Mouse (Mus musculus) adrenal gland, adult 2 months (tissue): ENCODE data around the gene Vmn1r119. TPM values are rescaled to one million over a fixed set of nuclear protein-coding genes. Genes with fewer than 3 reads are reported as not detected.
"Not testable (repeated sequence)": the region's sequence is repeated elsewhere in the genome, so short reads cannot be mapped to it uniquely, and the experiment has no call there.

Experiments used
- DNase-seq: peaks from one replicate; pipeline ENCODE4 v3.0.0; 2021
- long read RNA-seq: library from polyadenylated mRNA; stranded (forward); transcript quantifications from one replicate; pipeline ENCODE4 v2.0.0, GENCODE M21; 2021
- polyA plus RNA-seq: library from polyadenylated mRNA; depleted of rRNA; stranded (reverse); fragments of >200 nt; gene quantifications from 2 replicates; pipeline ENCODE4 v1.2.3, GENCODE M21; 2012; rRNA removed
- total RNA-seq, 2 experiments: library from RNA; stranded (reverse); gene quantifications; 2 replicates each; pipeline ENCODE4 v1.2.3; 2021

Vmn1r119 gene
- total RNA-seq = not detected
- not detected in 2 replicates for polyA plus RNA-seq
- long read RNA-seq = 0 reads

DNA sequence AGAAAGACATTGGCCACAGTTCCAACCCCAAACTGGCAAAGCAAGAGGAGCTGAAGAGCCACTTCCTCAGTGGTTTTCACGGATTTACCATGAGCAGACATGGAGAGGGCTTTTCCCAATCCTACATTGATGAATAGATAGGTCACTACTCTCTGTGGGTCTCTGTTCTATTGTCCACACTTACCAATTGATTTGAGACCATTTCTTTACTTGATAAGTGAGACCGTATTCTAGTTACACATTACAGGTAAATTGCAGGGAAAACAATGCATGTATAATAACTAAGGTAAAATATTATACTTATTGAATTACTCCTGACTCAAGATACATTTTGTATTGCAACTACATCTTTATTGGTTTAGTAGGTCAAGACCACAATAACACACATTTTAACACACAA lies at the start of gene Vmn1r119:
Gene Vmn1r119, minus strand, starts transcription at position 101 of the 400 bp plus-strand sequence.
- not testable (repeated sequence) for DNase-seq

- not testable (repeated sequence) for DNase-seq
Observed at GRCm38 (mm10) chr7:21053684-21054083, 41.4 kb upstream of the Vmn1r119 start, which contains the start of gene Vmn1r120. TSS of gene Vmn1r120 (minus strand) at chr7:21053784.

Other genes with a start within 250 kb of the Vmn1r119 start
- not detected for gene Vmn1r112, start 241.3 kb downstream of the Vmn1r119 start, total RNA-seq
- not detected in 2 replicates for gene Vmn1r112, start 241.3 kb downstream of the Vmn1r119 start, polyA plus RNA-seq
- not detected for gene Vmn1r113, start 225.2 kb downstream of the Vmn1r119 start, total RNA-seq
- not detected in 2 replicates for gene Vmn1r113, start 225.2 kb downstream of the Vmn1r119 start, polyA plus RNA-seq
- not detected for gene Vmn1r114, start 200.3 kb downstream of the Vmn1r119 start, total RNA-seq
- not detected in 2 replicates for gene Vmn1r114, start 200.3 kb downstream of the Vmn1r119 start, polyA plus RNA-seq
- not detected for gene Vmn1r115, start 167.5 kb downstream of the Vmn1r119 start, total RNA-seq
- not detected in 2 replicates for gene Vmn1r115, start 167.5 kb downstream of the Vmn1r119 start, polyA plus RNA-seq
- gene Vmn1r116, start 140.2 kb downstream of the Vmn1r119 start, total RNA-seq = not detected
- not detected in 2 replicates for gene Vmn1r116, start 140.2 kb downstream of the Vmn1r119 start, polyA plus RNA-seq
- not detected for gene Vmn1r117, start 128.3 kb downstream of the Vmn1r119 start, total RNA-seq
- gene Vmn1r117, start 128.3 kb downstream of the Vmn1r119 start, polyA plus RNA-seq = not detected in 2 replicates
- gene Vmn1r118, start 100.1 kb downstream of the Vmn1r119 start, total RNA-seq = not detected
- not detected in 2 replicates for gene Vmn1r118, start 100.1 kb downstream of the Vmn1r119 start, polyA plus RNA-seq
- not detected for gene Vmn1r120, start 41.3 kb upstream of the Vmn1r119 start, total RNA-seq
- not detected in 2 replicates for gene Vmn1r120, start 41.3 kb upstream of the Vmn1r119 start, polyA plus RNA-seq
- gene Vmn1r121, start 86.1 kb upstream of the Vmn1r119 start, total RNA-seq = not detected
- gene Vmn1r121, start 86.1 kb upstream of the Vmn1r119 start, polyA plus RNA-seq = not detected in 2 replicates
- not detected for gene Vmn1r122, start 121.7 kb upstream of the Vmn1r119 start, total RNA-seq
- gene Vmn1r122, start 121.7 kb upstream of the Vmn1r119 start, polyA plus RNA-seq = not detected in 2 replicates
- not detected for gene Vmn1r123, start 149.7 kb upstream of the Vmn1r119 start, total RNA-seq
- gene Vmn1r123, start 149.7 kb upstream of the Vmn1r119 start, polyA plus RNA-seq = not detected in 2 replicates
- not detected for gene Gm5157, start 178.0 kb upstream of the Vmn1r119 start, total RNA-seq
- gene Gm5157, start 178.0 kb upstream of the Vmn1r119 start, polyA plus RNA-seq = not detected in 2 replicates
- gene Vmn1r124, start 248.2 kb upstream of the Vmn1r119 start, total RNA-seq = not detected
- gene Vmn1r124, start 248.2 kb upstream of the Vmn1r119 start, polyA plus RNA-seq = not detected in 2 replicates